Mouse (Mus musculus) kidney, adult 18-20 months (tissue): ENCODE results near the gene Lhfpl3.

Experiments used
- DNase-seq: peaks from one replicate; pipeline ENCODE4 v3.0.0; 2021

Gene Lhfpl3

DNA sequence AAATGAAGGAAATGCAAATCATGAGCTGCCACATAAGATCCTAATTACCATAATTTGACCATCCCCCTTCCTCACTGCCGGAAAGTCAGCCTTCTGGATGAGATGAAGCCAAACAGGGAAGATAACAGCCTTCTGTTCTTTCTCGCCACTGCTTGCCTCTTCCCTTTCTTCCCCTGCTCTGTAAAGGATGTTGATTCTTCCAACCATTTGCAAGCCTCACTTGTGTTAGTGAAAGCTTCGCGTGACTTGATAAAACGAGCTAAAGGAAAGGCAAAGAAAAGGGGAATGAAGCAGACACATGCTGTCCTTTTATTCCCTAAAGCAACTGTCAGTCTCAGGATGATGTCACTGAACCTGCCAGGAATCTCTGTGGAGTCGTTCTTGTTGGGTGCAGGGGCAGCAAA, 420.1 kb downstream of the Lhfpl3 start:
- no peak for DNase-seq

DNA sequence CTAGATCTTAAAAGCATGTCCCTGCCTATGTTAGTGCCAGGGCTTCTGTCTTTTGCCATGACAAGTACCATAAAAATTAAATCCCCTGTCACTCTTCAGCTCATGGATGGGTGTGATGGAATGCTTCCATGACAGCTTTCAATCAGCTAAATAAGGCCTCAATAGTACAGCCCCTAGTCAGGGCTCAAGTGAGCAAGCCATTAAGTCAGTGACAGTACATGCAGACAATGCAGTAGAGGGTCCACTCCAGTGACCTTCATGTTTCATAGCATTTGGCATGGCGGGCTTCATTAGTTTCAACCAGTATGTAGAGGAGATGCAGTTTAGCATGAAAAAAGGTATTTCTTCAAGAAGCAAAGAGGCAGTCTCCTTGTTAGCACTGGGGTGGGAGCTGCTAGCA, 420.8 kb downstream of the Lhfpl3 start:
- DNase-seq, result no peak

DNA sequence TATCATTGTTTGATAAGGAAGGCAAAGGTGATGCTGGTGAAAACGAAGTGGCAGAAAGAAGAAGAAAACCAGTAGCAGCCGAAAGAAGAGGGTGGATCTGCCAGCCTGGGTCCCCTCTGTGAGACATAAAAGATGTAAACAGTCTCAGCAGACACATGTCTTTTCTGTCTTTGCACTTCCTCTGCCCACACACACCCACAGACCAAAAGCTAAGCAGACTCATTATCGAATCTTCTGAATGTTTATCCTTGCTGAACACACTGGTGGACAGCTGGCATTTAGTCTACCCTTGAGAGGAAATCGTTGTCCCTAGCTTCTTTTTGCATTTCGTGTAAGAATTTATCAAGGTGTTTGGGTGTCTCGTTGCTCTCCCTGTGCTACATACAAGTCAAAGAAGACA, 443.8 kb downstream of the Lhfpl3 start:
- no peak for DNase-seq

DNA sequence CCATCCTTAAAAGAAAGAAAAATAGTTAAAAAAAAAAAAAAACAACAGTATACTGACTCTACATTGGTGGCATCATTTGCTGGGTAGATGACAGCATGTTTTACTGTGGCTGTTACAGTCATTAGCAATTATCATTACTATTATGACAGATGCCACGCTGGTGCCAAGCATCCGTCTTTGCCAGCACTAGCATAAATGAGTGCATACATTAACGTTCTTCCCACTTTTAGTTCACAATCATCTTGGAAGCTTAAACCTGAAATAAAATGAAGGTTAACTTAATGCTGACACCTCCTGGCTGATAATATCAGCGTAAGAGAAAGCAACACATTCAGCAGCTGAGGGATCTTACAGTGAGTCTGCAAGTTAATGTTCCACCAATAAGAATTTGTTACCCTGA, 451.0 kb downstream of the Lhfpl3 start:
- DNase-seq, result no peak

DNA sequence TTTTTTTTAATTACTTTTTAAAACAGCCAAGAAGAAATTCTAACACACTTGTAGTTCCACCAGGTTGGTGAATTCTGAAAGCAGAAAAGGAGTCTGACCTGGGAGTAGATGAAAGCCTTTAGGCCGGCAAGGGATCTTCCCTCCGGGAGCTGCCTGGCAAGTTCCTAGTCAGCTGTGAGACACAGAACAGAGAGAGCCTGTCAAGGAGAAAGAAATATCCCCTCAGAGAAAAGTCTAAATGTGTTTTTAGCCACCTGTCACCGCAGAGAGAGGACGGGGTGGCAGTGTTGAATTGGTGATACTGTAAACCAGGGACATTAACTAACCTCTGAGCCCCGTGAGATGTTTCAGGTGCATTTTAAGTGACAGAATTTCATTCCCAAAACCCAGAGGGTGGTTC, 467.2 kb downstream of the Lhfpl3 start:
- no peak for DNase-seq

DNA sequence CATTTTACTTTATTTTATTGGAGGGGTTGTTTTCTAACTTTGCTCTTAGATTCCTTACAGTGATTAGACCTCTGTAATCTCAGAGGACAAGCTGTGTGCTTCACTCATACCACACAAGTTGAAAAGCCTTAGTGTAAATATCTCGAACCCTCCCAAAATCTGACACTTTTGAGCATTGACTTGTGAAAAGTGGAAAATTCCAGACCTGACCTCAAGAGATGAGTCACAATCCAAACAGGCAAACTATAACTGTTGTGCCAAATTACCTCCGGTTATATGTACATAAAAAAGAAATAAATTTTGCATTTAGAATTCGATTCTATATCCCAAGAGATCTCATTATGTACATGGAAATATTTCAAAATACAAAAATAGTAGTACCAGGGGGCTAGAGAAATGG, 468.8 kb downstream of the Lhfpl3 start:
- no peak for DNase-seq

DNA sequence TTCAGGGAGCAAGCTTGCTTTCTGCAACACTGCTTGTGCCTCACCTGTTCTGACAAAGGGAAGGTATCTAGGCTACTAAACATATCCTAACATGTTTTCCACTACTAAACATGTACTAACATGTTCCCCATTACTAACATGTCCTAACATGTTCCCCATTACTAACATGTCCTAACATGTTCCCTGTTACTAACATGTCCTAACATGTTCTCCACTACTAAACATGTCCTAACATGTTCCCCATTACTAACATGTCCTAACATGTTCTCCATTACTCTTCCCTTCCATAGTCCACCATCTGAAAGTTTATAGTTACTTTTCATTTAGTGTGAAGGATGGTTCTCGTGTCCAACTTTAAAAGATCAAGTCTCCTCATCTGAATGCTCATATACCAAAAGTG, 473.8 kb downstream of the Lhfpl3 start:
- DNase-seq, result no peak

DNA sequence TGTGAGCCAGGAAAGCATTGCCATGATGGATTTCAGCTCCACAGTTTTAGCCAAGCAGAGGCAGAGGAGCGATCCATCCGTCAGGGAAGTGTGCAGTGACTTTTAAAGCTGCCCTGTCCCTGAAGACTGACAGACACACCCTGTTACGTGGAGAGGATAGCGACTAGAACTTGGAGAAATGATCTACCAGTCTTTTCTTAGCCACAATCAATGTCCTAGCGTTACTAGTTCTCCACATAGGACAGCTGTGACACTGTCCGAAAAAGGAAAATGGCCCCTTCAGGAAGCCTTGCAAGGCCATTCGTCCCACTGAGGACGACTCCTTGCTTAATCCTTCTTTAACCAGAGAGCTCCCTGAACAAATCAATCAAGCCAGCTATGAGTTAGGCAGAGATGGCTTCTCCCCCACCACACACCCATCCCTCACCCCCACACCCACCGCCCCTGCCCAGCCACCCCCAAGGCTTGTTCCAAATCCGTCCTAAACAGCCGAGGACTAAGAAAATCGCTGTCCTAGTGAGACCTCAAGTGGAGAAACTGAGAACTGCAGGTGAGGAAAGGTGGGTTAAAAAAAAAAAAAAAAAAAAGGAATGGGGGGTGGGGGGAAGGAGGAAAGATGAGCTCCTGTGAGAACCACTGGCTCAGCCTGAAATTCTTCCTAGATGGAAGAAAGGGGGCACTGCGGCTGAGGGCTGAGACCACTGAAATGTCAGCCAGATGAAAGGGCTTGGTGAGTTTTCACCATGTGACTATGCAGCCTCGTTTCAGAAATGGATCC, 479.1 kb downstream of the Lhfpl3 start:
- peak; percentile 46 for DNase-seq

DNA sequence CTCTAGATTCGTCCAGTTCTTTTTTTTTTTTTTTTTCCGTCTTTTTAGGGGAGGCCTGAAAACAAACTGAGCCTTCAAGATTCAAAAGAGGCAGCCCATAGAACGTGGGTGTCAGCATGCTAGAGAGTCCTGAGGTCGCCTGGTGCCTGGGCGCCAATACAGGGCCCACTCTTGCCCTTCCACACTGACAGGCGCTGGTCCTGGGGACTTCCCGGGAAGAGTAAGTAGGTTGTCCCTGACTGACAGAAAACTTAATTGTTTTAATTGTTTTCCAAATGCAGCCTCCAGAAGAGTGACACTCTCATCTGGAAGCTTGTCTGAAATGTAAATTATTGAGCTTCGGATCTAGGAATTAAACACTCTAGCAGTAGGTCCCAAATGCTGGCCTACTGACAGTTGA, 479.8 kb downstream of the Lhfpl3 start:
- no peak for DNase-seq

DNA sequence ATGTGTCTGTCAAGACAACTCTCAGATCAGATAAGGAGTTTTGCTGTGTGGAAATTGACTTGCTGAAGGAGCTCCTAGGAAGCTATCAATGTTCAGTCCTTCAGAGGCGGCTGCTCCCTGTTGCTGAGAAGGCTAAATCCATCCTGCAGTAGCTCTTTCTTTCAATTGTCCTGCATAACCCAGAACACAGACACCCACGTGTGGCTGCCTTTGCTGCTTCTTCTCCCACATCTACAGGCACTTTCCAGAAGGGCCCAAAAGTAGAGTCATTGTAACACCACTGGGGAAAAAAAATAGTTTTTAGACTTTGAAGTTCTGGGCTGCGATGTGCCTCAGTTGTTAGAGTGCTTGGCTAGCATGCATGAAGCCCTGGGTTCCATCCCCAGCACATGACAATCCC, 480.9 kb downstream of the Lhfpl3 start:
- DNase-seq, result no peak

DNA sequence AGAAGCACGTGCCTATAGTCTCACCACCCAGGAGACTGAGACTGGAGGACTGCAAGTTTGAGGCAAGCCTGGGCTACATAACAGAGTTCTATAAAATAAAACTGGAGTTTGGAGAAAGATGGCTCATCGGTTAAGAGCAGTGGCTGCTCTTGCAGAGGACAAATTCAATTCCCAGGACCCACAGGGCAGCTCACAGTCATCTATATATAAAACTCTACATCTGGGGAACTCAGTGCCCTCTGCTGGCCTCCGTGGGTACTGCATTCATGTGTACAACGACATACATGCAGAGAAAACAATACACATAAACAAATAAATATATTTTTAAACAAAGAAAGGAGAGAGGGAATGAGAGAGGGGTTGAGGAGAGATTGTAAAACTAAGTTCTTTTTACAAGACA, 501.1 kb downstream of the Lhfpl3 start:
- DNase-seq, result peak; percentile 62

DNA sequence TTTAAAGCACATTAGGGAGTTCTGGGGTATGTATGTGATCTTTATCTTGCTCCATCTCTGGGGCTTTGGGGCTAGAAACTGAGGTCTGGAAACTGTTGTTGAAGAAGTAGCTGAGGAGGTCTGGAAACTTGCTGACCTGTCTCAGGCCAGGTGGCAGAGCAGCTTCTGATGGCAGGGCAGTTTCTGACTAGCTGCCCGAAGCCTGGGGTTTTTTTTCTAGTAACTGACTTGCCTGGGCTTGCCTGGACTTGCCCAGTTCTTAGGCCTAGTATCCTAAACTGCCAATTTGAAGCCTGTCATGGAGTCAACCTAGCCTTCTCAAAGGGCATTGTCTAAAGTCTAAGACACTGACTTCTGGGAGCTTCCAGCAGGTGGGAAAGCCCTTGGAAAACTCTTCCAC, 501.9 kb downstream of the Lhfpl3 start:
- DNase-seq, result no peak

DNA sequence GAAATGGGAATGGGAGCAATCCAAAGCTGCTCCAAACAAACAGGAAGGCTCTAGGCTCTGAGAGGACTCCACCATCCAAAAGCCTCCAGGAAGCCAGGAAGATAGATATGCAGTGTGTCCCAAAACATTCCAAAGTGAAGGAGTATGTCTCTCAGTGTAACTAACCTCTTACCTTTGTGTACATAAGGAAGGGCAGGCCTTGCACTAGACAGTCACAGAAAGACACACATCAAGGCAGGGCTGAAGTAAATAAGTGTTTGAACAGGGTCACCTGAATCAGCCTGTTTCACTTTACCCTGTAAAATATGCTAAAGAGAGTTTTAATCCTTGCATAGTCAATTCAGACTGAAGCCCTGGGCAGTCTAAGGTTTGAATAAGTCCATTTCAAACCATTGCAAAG, 502.4 kb downstream of the Lhfpl3 start:
- no peak for DNase-seq

DNA sequence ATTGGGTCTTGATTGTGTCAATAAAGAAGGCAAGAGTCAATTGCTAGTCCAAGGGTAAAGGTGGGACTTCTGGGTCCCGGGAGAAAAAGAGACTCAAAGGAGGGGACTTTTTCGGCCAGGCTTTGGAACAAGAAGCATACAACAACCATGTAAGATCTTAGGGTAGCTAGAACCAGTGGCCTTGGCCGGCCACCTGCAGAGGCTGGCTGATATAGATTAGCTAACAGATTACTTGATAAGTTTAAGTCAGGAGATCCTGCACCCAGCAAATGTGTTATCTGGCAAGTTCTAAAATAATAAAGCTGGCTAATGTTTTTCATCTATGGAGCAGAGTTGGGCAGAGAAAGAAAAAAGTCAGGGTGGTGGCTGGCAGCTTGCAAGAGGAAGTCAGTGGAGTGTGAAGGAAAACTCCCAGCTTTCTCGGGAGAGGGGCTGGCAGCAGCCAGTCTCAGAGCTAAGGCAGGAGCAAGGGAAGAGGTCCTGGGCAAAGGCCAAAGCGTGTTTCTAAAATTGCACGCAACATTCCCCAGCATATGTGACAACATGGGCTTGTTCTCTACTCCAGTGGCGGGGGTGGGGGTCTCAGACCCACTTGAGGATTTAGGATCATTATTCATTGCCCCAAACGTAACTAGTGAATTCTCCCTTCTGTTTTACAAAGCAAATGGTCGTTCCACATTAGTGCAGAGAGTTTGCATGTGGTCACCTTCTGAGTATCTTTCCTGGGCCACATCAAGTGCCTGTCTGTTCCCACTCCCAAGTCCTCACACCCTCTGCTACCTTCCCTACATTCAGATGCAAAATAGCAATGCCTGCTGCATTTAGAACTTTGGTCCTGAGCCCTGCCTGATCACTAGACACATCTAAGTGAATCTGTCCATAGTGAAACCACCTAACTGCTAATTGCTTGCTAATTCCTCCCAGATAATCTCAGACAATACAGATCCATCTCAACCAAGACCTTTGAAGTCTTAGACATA, 504.3 kb downstream of the Lhfpl3 start:
- DNase-seq, result peak; percentile 27

DNA sequence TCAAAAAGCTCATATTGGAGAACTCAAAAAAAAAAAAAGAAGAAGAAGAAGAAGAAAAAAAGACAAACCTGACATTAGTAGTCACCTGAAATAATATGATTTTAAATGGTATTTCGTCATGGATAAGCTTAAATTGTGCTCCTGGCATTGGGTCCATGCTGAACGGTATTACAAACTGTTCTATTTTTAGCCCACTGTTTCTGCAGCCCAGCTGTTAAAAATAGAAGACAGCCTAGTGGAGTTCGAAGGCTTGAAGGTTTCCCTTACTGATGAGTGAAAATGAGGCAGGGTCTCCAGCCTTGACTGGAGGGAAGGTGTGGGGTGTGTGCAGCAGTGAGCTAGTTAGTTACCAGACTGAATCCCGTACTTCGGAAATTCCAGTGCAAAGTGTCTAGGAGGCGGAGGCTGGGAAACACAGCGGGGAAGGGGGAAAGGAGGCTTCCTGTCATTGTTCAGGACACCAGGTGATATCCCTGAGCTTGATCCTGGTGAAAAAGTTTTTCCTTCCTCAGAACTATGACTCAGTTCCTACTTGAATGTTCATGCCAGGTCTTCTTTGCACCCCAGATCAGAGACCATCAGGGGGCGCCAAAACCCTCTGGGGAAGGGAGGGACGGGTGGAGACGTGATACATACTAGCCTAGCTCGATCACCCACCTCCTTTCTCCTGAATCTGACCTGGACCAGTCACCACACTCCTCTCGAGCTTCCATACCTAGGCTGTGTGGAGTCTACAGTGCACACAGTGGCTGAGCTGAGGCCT, 505.8 kb downstream of the Lhfpl3 start:
- DNase-seq, result peak; percentile 78

DNA sequence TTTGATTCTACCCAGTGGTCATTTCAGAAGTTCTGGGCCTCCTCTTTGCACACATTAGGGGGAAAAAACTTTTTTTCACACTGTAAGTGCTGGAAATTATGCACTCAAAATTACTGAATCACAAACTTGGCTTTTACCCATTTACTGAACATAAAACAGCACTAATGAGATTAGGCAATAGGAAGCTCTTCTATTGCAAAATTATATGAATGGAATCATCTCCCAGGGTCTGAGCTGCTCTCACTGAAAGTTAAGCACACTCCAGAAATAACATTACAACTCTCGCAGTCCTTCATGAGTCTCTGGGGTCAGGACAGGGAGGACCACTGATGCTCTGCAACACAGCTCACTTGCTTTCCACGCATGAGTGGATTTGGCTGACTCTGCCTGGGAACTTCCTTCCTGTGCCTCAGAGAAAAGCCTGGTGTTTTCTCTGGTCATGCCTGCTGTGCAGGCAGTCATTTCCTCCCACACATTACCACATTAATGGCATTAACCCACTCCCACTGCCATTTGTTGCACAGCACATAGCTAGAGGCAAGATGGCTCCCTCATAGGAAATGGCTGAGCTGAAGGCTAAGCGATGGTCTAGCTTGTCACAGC, 510.1 kb downstream of the Lhfpl3 start:
- DNase-seq, result no peak

DNA sequence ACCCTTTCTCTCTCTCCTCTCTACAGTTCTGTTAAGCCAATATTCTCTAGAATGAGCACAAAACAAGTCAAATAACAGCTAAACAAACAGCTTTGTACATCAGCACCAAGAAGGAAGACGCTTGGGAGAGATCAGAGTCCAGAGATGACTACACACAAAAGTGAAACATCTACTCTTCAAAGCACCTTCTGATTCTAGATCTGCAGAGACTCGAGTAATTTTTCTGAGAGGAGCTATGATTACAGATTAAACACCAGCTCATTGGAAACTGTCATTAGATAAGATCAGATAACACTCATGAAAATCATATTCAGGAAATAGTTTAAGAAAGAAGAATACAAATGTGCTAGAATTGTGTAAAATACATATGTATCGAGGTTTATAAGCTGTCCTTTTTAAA, 527.5 kb downstream of the Lhfpl3 start:
- no peak for DNase-seq

DNA sequence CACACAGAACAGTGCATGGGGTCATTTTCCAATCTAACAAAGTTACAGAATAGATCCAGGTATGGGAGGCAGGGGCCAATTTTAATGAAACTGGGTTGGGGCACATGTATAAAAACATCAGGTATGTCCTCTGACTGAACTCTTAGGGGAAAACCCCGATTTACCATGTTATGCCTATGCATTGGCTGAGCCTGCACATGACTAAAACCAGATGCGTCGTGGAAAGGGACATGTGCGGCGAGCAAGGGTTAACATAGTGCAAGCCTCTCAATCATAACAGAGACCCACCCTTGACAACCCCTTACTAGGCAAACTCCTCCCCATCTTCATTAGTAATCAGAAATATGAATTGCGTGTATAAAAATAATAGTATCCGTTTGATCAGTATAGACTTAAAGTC, 533.5 kb downstream of the Lhfpl3 start:
- DNase-seq, result no peak

DNA sequence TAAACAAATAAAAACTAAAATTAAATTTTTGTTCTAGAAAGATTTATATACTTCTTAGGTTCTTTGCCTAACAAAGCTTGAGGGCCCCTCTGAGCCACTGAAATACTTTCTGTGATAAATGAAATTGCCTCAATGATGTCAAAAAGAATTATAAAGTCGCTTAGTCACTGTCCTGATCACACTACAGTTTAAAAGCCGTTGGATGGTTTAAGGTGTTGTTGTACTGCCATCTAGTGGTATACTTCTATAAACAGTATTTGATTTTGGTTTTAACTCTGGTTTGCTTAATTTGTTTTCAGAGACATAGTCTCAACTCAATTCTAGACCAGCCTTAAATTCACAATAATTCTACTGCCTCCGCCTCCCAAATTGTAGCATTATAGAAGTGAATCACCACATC, 539.0 kb downstream of the Lhfpl3 start:
- no peak for DNase-seq

DNA sequence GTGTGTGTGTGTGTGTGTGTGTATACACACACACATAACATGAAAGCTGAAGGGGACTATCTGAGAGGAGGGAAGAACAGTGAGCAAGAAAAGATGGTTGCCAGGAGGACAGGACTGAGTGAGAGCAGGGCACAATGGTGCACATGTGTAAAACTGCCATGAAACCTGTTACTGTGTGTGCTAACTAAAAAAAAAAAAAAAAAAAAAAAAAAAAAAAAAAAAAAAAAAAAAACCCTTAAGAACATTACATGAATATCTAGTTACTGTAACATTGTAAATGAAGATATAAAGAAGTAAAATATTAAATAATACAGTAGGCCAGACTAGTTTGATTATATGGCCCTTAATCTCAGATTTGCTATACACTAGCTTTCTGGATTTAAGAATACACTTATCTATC, 543.3 kb downstream of the Lhfpl3 start:
- no peak for DNase-seq
